Mouse (Mus musculus): ENCODE data around the gene Rfx7. TPM values are rescaled to one million over a fixed set of nuclear protein-coding genes. Genes with fewer than 3 reads are reported as not detected.
"Not testable (repeated sequence)": the region's sequence is repeated elsewhere in the genome, so short reads cannot be mapped to it uniquely, and the experiment has no call there.

The Rfx7 gene
- polyA plus RNA-seq, 1 experiment from 2014 or later, result 7.0 TPM

- H3K27me3 ChIP-seq (ENCODE audit: control insufficient read depth, insufficient read depth, low read length), result no peaks in the 10 kb centered on the region
- no peaks in the 10 kb centered on the region for H3K9me3 ChIP-seq (replicated peaks; ENCODE audit: control insufficient read depth, low read length)
- H3K4me2 ChIP-seq (ENCODE audit: low read depth, low read length), result peak overlapping the region; percentile 90
- peak; percentile 63 for ATAC-seq (replicated peaks; ENCODE audit: extremely low read depth, insufficient read depth, low FRiP score)
- peaks cover 22% of the 10 kb centered on the region for H3K36me3 ChIP-seq (ENCODE audit: control insufficient read depth, insufficient read depth)
- H3K9ac ChIP-seq (ENCODE audit: low read length), result peak overlapping the region; percentile 95
- peak overlapping the region; percentile 70 for H3K4me3 ChIP-seq (ENCODE audit: low read length)
- under 1% methylated on average over 55 of the region's 55 CpGs for WGBS
- peak overlapping the region; percentile 97 for H3K27ac ChIP-seq (ENCODE audit: low read length)
- H3K4me1 ChIP-seq (ENCODE audit: control insufficient read depth, insufficient read depth, low read length), result peaks cover 31% of the 10 kb centered on the region
Measured at GRCm38 (mm10) chr9:72662691-72663533, 130.9 kb downstream of the Rfx7 start.

GRCm38 (mm10) chr9:72663534-72663918, 131.5 kb downstream of the Rfx7 start:
- Histone ChIP-seq H3K9me3 (replicated peaks; ENCODE audit: control insufficient read depth, low read length) (no peaks in the 10 kb centered on the region), H3K4me3 (ENCODE audit: low read length) (peak overlapping the region; percentile 70), H3K27ac (ENCODE audit: low read length) (peak overlapping the region; percentile 97), H3K4me1 (ENCODE audit: control insufficient read depth, insufficient read depth, low read length) (peaks cover 31% of the 10 kb centered on the region), H3K4me2 (ENCODE audit: low read depth, low read length) (peak overlapping the region; percentile 90), H3K9ac (ENCODE audit: low read length) (peak overlapping the region; percentile 95), H3K27me3 (ENCODE audit: control insufficient read depth, insufficient read depth, low read length) (no peaks in the 10 kb centered on the region), H3K36me3 (ENCODE audit: control insufficient read depth, insufficient read depth) (peaks cover 22% of the 10 kb centered on the region)
- ATAC-seq (replicated peaks; ENCODE audit: extremely low read depth, insufficient read depth, low FRiP score), result no peak
- 5% methylated on average over 10 of the region's 10 CpGs for WGBS

- Histone ChIP-seq H3K9ac (ENCODE audit: low read length) (peak overlapping the region; percentile 95), H3K27ac (ENCODE audit: low read length) (peak overlapping the region; percentile 97), H3K36me3 (ENCODE audit: control insufficient read depth, insufficient read depth) (peaks cover 25% of the 10 kb centered on the region), H3K4me3 (ENCODE audit: low read length) (peak overlapping the region; percentile 70), H3K9me3 (replicated peaks; ENCODE audit: control insufficient read depth, low read length) (no peaks in the 10 kb centered on the region), H3K4me1 (ENCODE audit: control insufficient read depth, insufficient read depth, low read length) (peaks cover 36% of the 10 kb centered on the region), H3K27me3 (ENCODE audit: control insufficient read depth, insufficient read depth, low read length) (no peaks in the 10 kb centered on the region), H3K4me2 (ENCODE audit: low read depth, low read length) (peak overlapping the region; percentile 90)
- ATAC-seq (replicated peaks; ENCODE audit: extremely low read depth, insufficient read depth, low FRiP score), result no peak
- WGBS, result 23% methylated on average over 12 of the region's 12 CpGs
Measured at GRCm38 (mm10) chr9:72664409-72665351, 132.6 kb downstream of the Rfx7 start.

DNA sequence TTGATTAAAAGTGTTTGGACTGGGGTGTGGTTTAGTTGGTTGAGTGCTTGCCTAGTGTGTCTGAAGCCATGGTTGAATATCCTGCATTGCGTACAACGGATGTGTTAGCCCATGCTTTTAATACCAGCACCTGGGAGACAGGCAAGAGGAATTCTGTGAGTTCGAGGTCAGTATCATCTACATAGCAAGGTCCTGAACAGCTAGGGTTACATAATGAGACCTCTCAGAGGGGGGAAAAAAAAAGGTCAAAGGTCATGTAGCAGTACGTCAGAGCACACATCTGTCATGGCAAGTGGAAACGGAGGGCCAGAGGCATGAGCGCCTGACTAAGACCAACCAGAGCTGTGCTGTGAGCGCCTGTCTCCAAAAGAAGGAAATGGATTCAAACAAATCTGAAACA, 133.5 kb downstream of the Rfx7 start:
- Histone ChIP-seq H3K36me3 (ENCODE audit: control insufficient read depth, insufficient read depth) (peaks cover 32% of the 10 kb centered on the region), H3K9me3 (replicated peaks; ENCODE audit: control insufficient read depth, low read length) (no peaks in the 10 kb centered on the region), H3K9ac (ENCODE audit: low read length) (no peak overlapping the region; the same call in 1 of the 2 replicates), H3K27me3 (ENCODE audit: control insufficient read depth, insufficient read depth, low read length) (no peaks in the 10 kb centered on the region), H3K4me2 (ENCODE audit: low read depth, low read length) (peak overlapping the region; percentile 90), H3K4me1 (ENCODE audit: control insufficient read depth, insufficient read depth, low read length) (peaks cover 42% of the 10 kb centered on the region), H3K27ac (ENCODE audit: low read length) (no peak overlapping the region; the same call in 1 of the 2 replicates), H3K4me3 (ENCODE audit: low read length) (peak overlapping the region; percentile 70)
- no peak for ATAC-seq (replicated peaks; ENCODE audit: extremely low read depth, insufficient read depth, low FRiP score)
- WGBS, result 41% methylated on average over 7 of the region's 7 CpGs

- not testable (repeated sequence) for H3K27me3 ChIP-seq (ENCODE audit: control insufficient read depth, insufficient read depth, low read length); H3K9ac ChIP-seq (ENCODE audit: low read length); H3K27ac ChIP-seq (ENCODE audit: low read length); H3K9me3 ChIP-seq (replicated peaks; ENCODE audit: control insufficient read depth, low read length); ATAC-seq (replicated peaks; ENCODE audit: extremely low read depth, insufficient read depth, low FRiP score); H3K4me3 ChIP-seq (ENCODE audit: low read length)
- Histone ChIP-seq H3K36me3 (ENCODE audit: control insufficient read depth, insufficient read depth) (peaks cover 37% of the 10 kb centered on the region), H3K4me1 (ENCODE audit: control insufficient read depth, insufficient read depth, low read length) (peaks cover 39% of the 10 kb centered on the region), H3K4me2 (ENCODE audit: low read depth, low read length) (peak overlapping the region; percentile 26; the same call in 1 of the 2 replicates)
- 70% methylated on average over 6 of the region's 8 CpGs for WGBS
Measured at GRCm38 (mm10) chr9:72666352-72667021, 134.4 kb downstream of the Rfx7 start.

DNA sequence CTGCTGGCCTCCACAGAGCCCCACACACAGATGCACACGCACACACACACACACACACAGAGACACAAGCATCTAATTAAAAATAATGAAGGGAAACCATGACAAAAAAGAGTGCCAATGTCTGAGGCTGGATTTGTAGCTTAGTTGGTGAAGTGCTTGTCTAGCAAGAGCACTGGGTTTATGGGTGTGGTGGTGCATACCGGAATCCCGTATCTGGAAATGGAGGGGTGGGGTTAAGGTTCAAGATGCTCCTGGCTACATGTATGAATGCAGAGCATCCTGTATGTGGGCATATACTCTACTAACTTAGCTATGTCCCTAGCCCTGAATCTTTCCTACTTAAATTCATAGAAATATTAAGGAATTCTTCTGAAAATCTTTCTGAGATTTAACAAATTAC, 135.1 kb downstream of the Rfx7 start:
- Histone ChIP-seq H3K27me3 (ENCODE audit: control insufficient read depth, insufficient read depth, low read length) (no peaks in the 10 kb centered on the region), H3K9ac (ENCODE audit: low read length) (no peak overlapping the region), H3K36me3 (ENCODE audit: control insufficient read depth, insufficient read depth) (peaks cover 42% of the 10 kb centered on the region), H3K27ac (ENCODE audit: low read length) (no peak overlapping the region), H3K4me3 (ENCODE audit: low read length) (no peak overlapping the region), H3K4me2 (ENCODE audit: low read depth, low read length) (no peak overlapping the region), H3K9me3 (replicated peaks; ENCODE audit: control insufficient read depth, low read length) (no peaks in the 10 kb centered on the region), H3K4me1 (ENCODE audit: control insufficient read depth, insufficient read depth, low read length) (peaks cover 39% of the 10 kb centered on the region)
- ATAC-seq (replicated peaks; ENCODE audit: extremely low read depth, insufficient read depth, low FRiP score), result no peak
- WGBS, result 62% methylated on average over 3 of the region's 3 CpGs

DNA sequence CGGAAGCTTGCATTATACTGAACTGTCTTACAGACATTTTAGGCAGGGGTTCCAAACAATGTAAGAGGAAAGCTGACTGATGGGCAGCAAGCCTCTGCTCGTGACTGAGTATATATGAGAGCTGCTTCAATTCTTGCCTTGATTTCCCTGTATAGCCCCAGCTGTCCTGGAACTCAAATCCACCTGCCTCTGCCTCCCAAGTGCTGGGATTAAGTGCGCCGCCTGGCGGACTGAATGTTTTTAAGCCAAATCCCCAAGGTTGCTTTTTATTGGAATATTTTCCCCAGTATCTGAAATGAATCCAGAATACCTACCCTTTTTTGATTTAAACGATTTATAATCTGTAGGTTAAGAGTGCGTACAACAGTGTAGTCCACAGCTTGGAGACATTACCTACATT, 137.3 kb downstream of the Rfx7 start:
- Histone ChIP-seq H3K36me3 (ENCODE audit: control insufficient read depth, insufficient read depth) (peaks cover 57% of the 10 kb centered on the region), H3K27me3 (ENCODE audit: control insufficient read depth, insufficient read depth, low read length) (no peaks in the 10 kb centered on the region), H3K4me3 (ENCODE audit: low read length) (no peak overlapping the region), H3K4me2 (ENCODE audit: low read depth, low read length) (no peak overlapping the region), H3K27ac (ENCODE audit: low read length) (no peak overlapping the region), H3K9me3 (replicated peaks; ENCODE audit: control insufficient read depth, low read length) (no peaks in the 10 kb centered on the region), H3K4me1 (ENCODE audit: control insufficient read depth, insufficient read depth, low read length) (peaks cover 37% of the 10 kb centered on the region), H3K9ac (ENCODE audit: low read length) (no peak overlapping the region)
- no peak for ATAC-seq (replicated peaks; ENCODE audit: extremely low read depth, insufficient read depth, low FRiP score)
- WGBS, result 78% methylated on average over 7 of the region's 7 CpGs

DNA sequence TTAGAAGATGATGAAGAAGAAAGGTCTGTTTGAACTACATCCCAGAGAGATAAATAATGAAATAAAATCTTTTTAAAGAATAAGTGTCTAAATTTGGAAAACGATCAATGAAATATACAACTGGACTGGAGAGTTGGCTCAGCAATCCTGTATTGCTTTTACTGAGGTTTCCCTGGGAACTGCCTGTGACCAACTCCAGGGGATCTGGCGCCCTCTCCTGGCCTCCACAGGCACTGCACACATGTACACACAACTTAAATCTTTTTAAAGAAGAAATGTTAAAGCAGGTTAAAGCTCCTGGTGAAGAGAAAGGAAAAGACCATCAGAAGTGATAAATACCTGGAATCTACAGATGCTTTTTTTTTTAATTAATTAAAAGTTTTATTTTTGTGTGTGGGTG, 140.3 kb downstream of the Rfx7 start:
- H3K27me3 ChIP-seq (ENCODE audit: control insufficient read depth, insufficient read depth, low read length), result no peaks in the 10 kb centered on the region
- ATAC-seq (replicated peaks; ENCODE audit: extremely low read depth, insufficient read depth, low FRiP score), result no peak
- WGBS, result 21% methylated on average over 2 of the region's 2 CpGs

More for the DNA sequence above, 140.3 kb downstream of the Rfx7 start:
- H3K27ac ChIP-seq (ENCODE audit: low read length), result no peak overlapping the region
- peaks cover 57% of the 10 kb centered on the region for H3K36me3 ChIP-seq (ENCODE audit: control insufficient read depth, insufficient read depth)
- H3K9ac ChIP-seq (ENCODE audit: low read length), result no peak overlapping the region
- peaks cover 16% of the 10 kb centered on the region for H3K4me1 ChIP-seq (ENCODE audit: control insufficient read depth, insufficient read depth, low read length)
- no peak overlapping the region for H3K4me2 ChIP-seq (ENCODE audit: low read depth, low read length)
- no peaks in the 10 kb centered on the region for H3K9me3 ChIP-seq (replicated peaks; ENCODE audit: control insufficient read depth, low read length)
- no peak overlapping the region for H3K4me3 ChIP-seq (ENCODE audit: low read length)
